Mouse (Mus musculus): ENCODE measurements at regions not wholly inside any gene's neighbourhood (a gene's known extent, or its start where the extent isn't known, plus 50 kb on each side); places are given as distances from the start of the nearest gene placed in this dataset.

DNA sequence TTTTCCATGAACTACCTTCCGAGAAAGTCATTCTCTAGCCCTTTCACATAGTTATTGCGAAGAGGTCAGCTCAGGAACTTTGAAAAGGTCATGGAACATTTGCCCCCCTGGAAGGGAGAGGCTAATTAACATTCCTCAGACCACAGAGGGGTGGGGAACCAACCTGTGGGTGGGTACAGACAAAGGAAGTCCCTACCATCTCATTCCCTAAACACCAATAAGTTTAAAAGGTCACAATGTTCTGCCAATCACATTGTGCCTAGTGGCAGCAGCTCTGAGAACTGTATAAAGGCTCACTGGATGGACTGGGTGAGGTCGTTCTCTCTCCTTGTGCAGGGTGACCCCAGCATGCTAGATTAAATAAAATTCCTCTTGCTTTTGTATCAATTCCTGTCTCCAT, 64.8 kb upstream of the Ccdc85a start:
- TF ChIP-seq ZNF384 (IDR thresholded peaks at IDR 0.05; ENCODE audit: low read depth, low read length) (no peak), CHD2 (IDR thresholded peaks at IDR 0.05; ENCODE audit: low read depth, low read length) (no peak), MAFK (IDR thresholded peaks at IDR 0.05; ENCODE audit: insufficient read depth, low read depth, low read length) (no peak), ZC3H11A (IDR thresholded peaks at IDR 0.05; ENCODE audit: borderline replicate concordance, low read depth, low read length) (no peak), HCFC1 (IDR thresholded peaks at IDR 0.05; ENCODE audit: borderline replicate concordance, insufficient read depth, low read length) (no peak)

All from ES-E14 (cell line).